Mouse (Mus musculus) right cerebral cortex, postnatal 25 days (tissue): ENCODE data around the gene Cwc25.

Source experiments
- DNase-seq: peaks from one replicate; pipeline ENCODE4 v3.0.0; 2022

Cwc25 gene

DNA sequence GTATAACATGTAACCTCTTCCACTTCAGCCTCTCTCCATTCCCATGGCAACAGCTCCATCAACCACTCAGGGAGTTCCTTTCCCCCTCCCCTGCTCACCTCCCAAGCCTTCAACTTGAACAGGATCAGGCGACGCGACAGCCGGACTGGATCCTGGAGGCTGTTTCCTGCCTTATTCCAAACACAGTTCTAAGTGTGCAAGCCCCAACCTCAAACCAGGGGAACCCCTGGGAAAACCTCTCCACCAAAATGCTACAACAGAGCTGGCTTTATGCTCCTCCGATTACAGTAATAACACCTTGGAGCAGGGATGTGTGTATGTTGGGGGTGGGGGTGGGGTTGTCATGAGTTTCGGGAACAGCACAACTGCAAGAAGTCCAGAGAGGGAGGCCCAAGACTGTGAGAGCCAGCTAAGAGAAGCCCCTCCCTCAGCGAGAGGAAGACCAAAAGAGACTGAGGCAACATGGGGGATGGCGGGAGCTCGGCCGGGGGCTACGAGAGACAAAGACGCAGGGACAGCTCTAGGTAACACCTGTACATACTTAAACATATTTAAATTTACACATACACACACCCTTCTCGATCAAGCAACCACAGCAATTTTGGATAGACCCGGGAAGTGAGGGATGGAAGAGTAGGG, 68.3 kb downstream of the Cwc25 start:
- DNase-seq, result no peak

DNA sequence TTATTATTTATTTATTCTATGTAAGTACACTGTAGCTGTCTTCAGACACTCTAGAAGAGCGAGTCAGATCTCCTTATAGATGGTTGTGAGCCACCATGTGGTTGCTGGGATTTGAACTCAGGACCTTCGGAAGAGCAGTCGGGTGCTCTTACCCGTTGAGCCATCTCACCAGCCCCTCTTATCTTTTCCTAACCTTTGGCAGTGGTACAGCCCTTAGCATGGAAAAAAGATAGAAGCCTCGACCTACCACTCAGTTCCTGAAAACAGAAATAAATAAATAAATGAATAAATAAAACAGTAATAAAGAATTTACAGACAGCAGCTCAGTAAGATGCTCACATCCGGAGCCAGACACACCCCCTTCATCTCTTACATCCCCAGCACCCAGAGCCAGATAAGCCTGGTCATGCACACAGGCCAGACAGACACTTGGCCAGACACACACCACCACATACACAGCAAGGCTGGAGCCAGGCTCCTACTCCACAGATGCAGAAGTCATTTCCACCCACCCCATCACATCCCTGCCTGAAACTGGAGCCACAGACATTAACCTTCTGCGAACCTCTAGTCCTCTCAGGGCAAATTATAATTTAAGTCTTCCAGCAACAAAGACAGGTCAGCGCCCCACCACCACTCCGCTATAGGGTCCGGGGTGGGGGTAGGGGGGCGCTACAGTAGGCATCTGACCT, 69.0 kb downstream of the Cwc25 start:
- DNase-seq, result no peak

DNA sequence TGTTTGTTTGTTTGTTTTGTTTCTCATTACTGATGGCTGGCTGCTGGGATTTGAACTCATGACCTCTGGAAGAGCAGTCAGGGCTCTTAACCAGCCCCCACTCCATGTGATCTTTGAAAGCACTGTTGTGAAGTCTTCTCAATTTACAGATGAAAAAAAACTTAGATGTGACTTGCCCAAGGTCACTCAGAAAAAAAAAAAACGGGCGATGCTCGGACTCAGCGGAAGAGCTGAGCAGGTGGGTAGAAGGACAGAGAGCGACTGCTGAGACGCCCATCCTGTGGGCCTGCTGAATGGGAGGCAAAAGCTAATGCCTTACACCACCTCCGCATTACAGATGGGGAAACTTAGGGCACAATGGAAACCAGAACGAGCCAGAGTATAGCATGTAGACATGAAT, 69.7 kb downstream of the Cwc25 start:
- no peak for DNase-seq

DNA sequence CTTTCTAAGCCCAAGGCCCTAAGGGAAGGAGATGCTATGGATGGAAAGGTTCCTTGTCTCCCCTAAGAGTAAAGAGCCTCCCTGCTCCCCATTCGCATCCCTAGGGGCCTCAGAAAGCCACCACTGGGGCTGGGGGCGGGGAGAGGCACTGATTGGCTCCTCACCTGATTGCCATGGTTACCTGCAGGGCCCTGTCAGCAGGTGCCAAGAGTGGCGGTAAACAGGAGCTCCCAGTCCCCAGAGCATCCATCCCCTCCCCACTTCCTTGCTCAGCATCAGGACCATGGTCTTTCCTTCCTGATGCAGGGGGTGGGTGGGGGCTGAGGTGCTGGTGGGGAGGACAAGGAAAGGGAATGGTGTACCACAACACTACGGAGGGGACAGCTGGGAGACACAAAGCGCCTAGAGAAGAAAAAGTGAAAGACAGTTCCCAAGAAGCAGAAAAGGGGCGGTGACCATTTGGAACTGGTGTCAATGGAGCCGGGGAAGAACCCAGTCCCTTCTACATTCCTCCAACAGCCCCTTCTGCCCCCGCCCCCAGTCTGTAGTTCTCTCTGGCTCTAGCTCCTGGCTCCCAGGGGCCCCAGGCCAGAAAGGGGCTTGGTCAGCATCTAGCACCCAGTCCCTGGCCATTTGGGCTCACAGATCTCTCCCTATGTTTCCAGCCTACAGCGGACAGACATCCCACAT, 70.5 kb downstream of the Cwc25 start:
- no peak for DNase-seq
